Comparison of ENCODE assay signal across 10 mouse cellular contexts in genomic region chr1:138982203-138982602, GRCm38 (mm10). TPM values are rescaled to one million over a fixed set of nuclear protein-coding genes. Genes with fewer than 3 reads are reported as not detected.
DNase-seq lines count a peak whose midpoint lies in the region; ATAC-seq lines count a peak whose summit lies in the region.
"Had no signal": no experiment of that assay in that cellular context is flagged by ENCODE, and none has a peak within 500 bp of the region (broad histone marks: within the 10 kb centered on the region; RNA-seq: fewer than 3 reads in every experiment).

No protein-coding gene starts in this region.

- H3K4me3 ChIP-seq in heart, embryonic 14.5 days (ENCODE audit: control insufficient read depth in 1 of 2, insufficient read depth in 1 of 2, low read depth in 1 of 2, low read length in 2 of 2): no peak overlapping the region

- H3K27ac ChIP-seq in heart, embryonic 14.5 days (replicated peaks in 1 of 2; ENCODE audit: control insufficient read depth in 1 of 2, insufficient read depth in 1 of 2, low read depth in 2 of 2, low read length in 2 of 2): peak overlapping the region; percentile 20 to 66

- no peaks in the 10 kb centered on the region for H3K27me3 ChIP-seq in heart, embryonic 14.5 days (ENCODE audit: control insufficient read depth, insufficient read depth, low read length)

- no peak overlapping the region for H3K9ac ChIP-seq in heart, embryonic 14.5 days (ENCODE audit: low read length)

- 0 out of 2 replicates have a peak overlapping the region, but pooled peaks have one; percentile 8 for H3K4me2 ChIP-seq in heart, embryonic 14.5 days (ENCODE audit: low read length)

- no peak for ATAC-seq in heart, embryonic 14.5 days (ENCODE audit: insufficient number of reproducible peaks, insufficient read depth, low FRiP score, low read depth)
- peak; percentile 90 for ATAC-seq in megakaryocyte, adult 5-6 weeks (ENCODE audit: poor library complexity, severe bottlenecking)
- ATAC-seq: midbrain, embryonic 16.5 days had no signal

- peaks cover 8 to 27% of the 10 kb centered on the region in 2 experiments for H3K4me1 ChIP-seq in heart, embryonic 14.5 days (ENCODE audit: control insufficient read depth in 2 of 2, insufficient read depth in 2 of 2, low read length in 2 of 2)

- DNase-seq in kidney, postnatal 36 days: peak; percentile 16 to 43
- DNase-seq in kidney, adult 11 months: no peak
- peak; percentile 55 for DNase-seq in gastrocnemius, postnatal 25 days
- DNase-seq in urinary bladder, postnatal 36 days (ENCODE audit: low spot score in 2 of 2): no peak
- no peak for DNase-seq in cerebellum, postnatal 14 days
- DNase-seq: left cerebral cortex, postnatal 4 days; right cerebral cortex, postnatal 4 days had no signal

- no peaks in the 10 kb centered on the region for H3K36me3 ChIP-seq in heart, embryonic 14.5 days (ENCODE audit: control insufficient read depth, insufficient read depth, low read length)

- WGBS in heart, embryonic 14.5 days: 70% methylated on average over 7 of the region's 7 CpGs

- no peaks in the 10 kb centered on the region for H3K9me3 ChIP-seq in heart, embryonic 14.5 days (ENCODE audit: control insufficient read depth, low read length)

RNA-seq across cellular contexts. Expression of gene Dennd1b, which starts 19.0 kb away (rescaled TPM):
- total RNA-seq in gastrocnemius, postnatal 25 days (2021): 10 to 100 TPM; 16.3 to 17.3 TPM
- 16.8 and 18.6 TPM in 2 replicates for polyA plus RNA-seq in heart, embryonic 14.5 days (2014; fragmentation: Nextera tagmentation; extraction: Ambion mirVana)
- 26.2 and 28.1 TPM in 2 replicates for total RNA-seq in megakaryocyte, adult 5-6 weeks (2015)
- 21.0 and 26.8 TPM in 2 replicates for total RNA-seq in megakaryocyte, adult 5-6 weeks (2017)

Comparison
In these comparisons a context has a peak if more than half of its experiments do, and no peak if none do; other contexts are left out.
1. DNase-seq: peak in kidney, postnatal 36 days (2 of 2) and gastrocnemius, postnatal 25 days (single experiment); none in kidney, adult 11 months (single experiment), urinary bladder, postnatal 36 days (0 of 2) and cerebellum, postnatal 14 days (0 of 2).